Mouse (Mus musculus) 3T3-L1 (cell line): ENCODE results near the gene Mapkapk2.
A peak's percentile ranks its signal among the peaks of the same experiment; 100 is the strongest.
"Not testable (repeated sequence)": the region's sequence is repeated elsewhere in the genome, so short reads cannot be mapped to it uniquely, and the experiment has no call there.

Source experiments
- DNase-seq: peaks from one replicate; pipeline ENCODE4 v3.0.0-alpha.2; 2015; ENCODE audit warnings: low read depth, low spot score

Gene Mapkapk2

GRCm38 (mm10) chr1:131050617-131051016 is 47.0 kb downstream of the Mapkapk2 start:
- DNase-seq: no peak

DNA sequence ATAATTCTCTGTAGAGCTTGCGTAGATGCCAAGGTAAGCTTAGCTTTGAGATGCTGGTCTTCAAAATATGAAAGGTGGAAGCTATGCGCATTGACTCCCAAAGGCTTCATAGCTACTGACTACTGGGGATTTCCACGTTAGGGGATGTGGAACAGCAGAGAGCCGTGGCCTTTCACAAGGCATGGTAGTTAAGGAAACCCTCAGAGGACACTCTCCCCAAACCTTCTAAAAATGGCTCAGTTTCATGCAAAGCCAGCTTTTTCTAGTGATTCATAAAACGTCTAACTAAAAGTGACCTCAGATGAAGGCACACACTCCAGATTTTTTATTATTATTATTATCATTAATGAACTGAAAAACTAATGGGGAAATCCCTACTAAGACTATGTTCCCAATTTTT is 47.6 kb downstream of the Mapkapk2 start:
- no peak for DNase-seq

DNA sequence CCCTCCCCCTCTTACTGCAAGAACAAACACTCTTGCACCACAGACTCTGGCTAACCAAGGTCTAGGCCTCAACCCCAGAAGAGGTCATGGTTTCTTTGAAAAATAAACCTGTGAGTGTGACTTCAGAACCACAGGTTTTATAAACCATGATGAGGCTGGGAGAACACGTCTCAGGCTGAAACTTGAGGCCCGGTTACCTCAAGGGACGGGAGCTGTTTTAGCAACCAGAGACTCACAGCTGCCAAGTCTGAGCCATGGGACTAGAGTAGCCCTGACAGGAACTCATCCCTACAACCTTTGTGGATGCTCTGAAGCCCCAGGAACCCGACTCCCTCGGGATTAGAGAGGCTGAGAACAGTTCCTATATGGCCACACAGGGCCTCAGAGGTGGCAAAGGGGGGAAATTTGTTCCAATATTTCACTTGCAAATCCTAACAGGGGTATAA is 48.2 kb downstream of the Mapkapk2 start:
- DNase-seq: no peak

DNA sequence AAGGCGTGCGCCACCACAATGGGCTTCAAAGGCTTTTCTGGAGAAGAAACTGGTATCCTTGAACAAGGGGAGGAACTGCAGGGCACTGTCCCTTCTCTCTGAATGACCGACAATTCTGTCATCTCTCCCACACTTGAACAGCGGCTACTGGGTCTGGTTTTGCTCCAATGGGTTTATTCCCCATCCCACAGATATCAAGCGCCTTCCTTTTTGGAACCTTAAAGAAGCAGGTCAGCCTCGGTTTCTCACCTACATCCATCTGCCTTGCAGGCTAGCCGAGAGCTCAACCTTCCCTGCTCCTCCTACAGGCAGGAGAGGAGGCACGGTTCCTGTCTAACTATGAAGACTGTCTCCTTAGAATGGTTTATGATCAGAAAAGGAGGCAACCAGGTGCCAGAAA is 48.7 kb downstream of the Mapkapk2 start:
- DNase-seq: no peak

GRCm38 (mm10) chr1:131048121-131048863 is 49.3 kb downstream of the Mapkapk2 start:
- no peak for DNase-seq

GRCm38 (mm10) chr1:131046607-131047006 is 51.0 kb downstream of the Mapkapk2 start:
- DNase-seq: no peak

- DNase-seq: no peak
These were observed 51.8 kb downstream of the Mapkapk2 start for GRCm38 (mm10) chr1:131045723-131046355.

DNA sequence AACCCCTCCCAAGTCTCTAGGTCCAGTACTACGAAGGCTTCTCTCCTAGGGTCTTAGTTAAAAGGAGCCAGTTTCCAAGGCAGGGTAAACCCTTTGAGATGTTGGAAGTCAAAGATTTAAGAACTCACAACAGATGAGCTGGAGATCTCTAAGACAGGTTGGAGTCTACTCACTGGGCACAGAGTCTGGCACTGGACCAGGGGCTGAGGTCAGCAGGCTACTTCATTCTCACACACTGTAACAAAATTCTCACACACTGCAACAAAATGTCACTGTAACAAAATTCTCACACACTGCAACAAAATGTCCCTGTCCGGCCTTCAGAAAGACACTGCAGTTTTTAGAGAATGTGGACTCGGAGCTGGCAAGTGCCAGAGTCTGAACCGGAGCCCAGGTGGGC is 54.0 kb downstream of the Mapkapk2 start:
- no peak for DNase-seq

- DNase-seq: peak; percentile 67
These were observed 54.9 kb downstream of the Mapkapk2 start for GRCm38 (mm10) chr1:131042721-131043120.

DNA sequence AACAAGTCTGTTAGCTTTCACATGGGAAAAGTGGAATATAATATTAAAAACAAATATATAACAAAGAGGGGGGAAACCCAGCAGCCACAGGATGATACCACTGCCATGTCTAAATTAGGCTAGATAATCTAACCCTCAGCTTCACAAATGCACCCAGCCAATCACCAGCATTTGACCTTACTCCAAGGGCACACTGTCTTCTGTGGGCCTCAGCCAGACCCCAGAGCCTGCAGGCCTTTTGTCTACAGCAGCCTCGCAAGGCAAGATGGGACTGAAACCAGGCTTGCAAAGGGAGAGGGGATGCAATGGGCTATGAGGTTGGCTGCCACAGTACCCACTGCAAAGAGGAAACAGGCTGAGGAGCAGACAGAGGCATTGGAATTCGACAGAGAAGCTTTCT is 55.4 kb downstream of the Mapkapk2 start:
- DNase-seq: no peak

GRCm38 (mm10) chr1:131039479-131039878 is 58.1 kb downstream of the Mapkapk2 start:
- DNase-seq: no peak

DNA sequence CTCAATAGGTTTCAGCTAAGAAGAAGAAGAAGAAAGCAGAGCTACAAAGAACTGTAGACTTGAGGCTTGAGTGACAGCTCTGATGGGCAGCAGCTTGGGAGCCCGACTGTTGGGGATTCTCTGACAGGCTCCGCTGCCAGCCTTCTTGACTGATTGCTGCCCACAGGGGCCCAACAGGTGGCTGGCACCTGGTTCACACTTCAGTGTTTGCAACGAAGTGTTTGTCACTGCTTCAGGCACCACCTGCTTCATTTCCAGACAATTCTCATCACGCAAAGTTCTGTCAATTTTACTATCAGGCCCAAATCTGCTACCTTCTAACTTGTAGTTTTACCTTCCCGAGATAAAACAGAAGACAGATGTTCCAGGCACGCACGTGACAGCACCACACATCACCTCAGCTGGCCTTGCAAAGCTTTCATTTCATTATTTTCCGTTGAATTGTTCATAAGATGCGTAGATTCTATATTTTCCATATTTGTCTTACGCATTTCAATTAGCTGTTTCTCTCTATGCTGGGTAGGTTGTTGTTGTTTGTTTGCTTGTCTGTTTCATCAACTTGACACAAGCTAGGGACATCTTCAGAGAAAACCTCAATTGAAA is 59.1 kb downstream of the Mapkapk2 start:
- no peak for DNase-seq

DNA sequence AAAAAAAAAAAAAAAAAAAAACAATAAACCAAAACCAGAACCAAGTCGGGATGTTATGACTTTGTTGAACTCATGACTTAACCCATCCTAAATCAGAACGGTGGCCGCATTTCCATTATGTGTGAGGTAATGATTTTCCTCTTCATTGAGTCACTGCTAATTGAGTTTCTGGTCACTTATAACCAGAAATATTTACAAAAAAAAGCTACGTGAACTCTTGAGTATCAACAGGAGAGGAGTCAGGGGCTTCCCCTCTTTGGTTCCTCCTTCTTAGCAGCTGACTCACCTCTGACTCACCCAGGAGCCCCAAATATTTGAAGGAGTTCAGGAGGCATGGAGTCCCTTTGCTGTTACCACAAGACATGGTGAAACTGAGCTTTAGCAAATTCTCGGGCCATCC is 59.6 kb downstream of the Mapkapk2 start:
- DNase-seq: peak; percentile 81

- no peak for DNase-seq
These were observed 66.4 kb downstream of the Mapkapk2 start for GRCm38 (mm10) chr1:131031267-131031666.

DNA sequence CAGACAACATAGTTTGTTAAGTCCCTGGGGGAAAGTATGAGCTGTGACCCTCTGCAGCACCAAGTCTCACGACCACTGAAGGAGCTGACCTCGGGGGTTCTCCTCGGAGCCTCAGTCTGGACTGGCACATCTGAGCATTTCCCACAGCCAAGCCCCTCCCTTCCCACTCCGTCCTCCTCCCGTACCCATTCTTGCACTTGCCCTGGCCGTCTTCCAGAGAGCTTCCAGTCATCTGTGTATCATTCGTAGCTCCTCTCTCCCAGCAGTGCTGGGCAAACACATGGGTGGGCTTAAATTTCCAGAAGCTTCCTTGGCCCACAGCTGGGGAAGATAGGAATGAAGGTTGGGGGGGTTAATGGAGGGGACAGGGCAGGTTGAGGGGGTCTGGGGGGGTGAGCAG is 67.4 kb downstream of the Mapkapk2 start:
- no peak for DNase-seq

GRCm38 (mm10) chr1:131029215-131029614 is 68.4 kb downstream of the Mapkapk2 start:
- DNase-seq: no peak

GRCm38 (mm10) chr1:131025843-131026190 is 71.8 kb downstream of the Mapkapk2 start:
- DNase-seq: no peak

DNA sequence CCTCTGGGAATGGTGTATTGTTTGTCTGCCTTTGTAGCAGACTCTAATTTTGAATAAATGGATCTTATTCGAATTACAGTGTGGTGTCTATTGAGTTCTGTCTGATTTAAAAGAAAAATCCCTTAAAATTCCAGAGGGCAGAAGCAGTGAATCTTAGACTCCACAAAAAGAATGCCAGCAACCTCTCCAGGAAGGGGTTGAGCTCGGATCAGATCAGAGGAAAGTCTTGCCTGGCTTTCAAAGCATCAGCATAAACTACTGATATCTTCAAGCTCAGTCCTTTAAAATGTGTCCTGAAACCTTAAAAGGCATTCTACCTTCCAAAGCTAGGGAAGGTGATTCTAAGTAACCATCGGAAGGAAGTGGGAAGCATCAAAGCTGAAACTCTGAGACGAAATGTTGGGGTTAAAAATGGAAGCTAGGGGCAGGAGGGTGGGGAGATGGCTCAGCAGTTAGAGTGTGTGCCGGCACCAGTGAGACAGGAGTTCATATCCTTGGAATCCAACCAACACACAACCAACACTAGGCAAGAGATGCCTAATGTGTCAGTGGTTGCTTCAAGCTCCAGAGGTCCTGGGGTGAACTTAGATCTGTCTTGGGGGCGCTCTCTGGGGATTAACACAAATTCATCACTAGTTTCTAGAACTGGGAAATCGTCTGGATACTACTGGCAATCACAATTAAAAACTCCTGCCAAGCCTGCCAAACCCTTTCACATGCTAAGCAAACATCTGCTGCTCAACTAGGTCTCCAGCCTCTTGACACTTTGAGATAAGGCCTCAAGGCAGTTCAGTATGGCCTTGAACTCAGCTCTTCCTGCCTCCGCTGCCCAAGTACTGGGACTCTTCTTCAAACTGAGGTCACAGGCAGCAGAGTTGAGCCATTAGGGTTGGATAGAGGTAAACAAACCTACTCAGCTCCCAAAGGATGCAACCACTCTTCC is 72.5 kb downstream of the Mapkapk2 start:
- DNase-seq: no peak

GRCm38 (mm10) chr1:131023250-131023858 is 74.3 kb downstream of the Mapkapk2 start:
- not testable (repeated sequence) for DNase-seq

DNA sequence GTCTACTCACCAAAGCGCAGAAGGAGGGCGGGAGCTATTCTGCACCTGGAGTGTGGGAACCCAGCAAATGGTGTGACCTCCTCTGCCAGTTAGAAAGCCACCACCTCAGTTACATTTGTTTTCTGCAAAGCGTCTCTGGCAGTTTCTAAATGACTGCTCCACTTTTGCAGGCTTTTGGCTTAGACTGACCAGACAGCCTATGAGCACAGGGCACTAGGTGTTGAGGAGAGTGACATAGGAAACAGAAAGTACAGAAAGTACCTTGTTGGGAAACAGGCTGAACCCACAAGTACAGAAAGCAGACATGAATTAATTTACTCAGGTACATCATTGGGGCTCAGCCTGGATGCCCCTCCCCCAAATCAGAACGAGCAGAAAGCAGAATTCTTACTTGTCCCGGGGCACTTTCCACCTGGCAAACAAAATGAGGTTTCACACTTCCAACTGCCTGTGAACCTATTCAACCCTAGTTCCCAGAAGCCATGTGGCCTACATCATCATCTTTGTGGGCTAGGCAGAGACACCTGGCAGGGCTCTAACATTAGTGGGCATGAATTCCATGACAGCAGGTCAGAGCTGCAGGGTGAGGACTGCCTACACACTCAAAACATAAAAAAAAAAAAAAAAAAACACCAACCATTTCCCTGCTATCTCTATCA is 74.9 kb downstream of the Mapkapk2 start:
- DNase-seq: no peak
